Mouse (Mus musculus): ENCODE measurements at regions not wholly inside any gene's neighbourhood (a gene's known extent, or its start where the extent isn't known, plus 50 kb on each side); places are given as distances from the start of the nearest gene placed in this dataset.

DNA sequence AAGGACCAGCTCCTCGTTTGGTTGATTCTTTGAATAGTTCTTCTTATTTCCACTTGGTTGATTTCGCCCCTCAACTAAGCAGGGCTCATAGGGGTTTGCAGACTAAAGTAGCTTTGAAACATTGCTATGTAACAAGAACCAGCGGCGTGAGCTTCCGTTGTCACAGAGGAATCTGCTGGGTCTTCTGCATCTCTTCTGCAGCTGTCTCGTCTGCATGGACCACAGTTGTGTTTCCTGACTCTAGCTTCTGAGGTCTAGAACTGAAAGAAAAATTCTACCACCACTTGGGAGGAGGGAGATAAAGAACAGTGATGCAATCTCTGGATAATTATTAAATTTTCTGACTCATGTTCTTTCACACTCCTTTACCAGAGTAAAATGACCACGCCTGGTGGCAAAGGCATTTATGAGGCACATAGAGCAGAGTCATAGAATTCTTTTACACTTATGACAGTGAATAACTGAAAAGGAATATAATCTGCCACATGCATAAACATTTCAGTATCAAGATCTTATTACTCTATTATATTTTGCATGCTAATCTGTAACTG lies 1340.9 kb downstream of the Slc22a22 start:
- DNase-seq = no peak

DNA sequence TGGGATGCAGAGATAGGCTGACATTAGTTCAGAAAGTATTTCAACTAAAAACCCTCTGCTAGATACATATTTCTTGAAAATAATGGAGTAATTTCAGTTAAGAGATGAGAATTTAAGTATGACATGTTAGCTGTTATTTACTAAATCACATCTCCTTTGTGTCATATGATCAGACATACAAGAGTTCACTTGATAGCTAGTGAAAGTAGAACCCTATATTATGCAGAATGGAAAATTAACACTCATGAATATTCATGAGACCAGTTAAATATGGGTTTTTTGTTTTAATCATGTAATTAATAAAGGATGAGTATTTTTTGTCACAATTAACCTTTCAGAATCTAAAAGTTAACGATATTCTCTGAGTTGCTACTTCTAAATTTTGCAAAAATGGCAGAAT lies 1349.4 kb downstream of the Slc22a22 start:
- no peak for DNase-seq

- DNase-seq = no peak
Measured at GRCm38 (mm10) chr15:56119287-56120065, 1357.9 kb downstream of the Slc22a22 start.

DNA sequence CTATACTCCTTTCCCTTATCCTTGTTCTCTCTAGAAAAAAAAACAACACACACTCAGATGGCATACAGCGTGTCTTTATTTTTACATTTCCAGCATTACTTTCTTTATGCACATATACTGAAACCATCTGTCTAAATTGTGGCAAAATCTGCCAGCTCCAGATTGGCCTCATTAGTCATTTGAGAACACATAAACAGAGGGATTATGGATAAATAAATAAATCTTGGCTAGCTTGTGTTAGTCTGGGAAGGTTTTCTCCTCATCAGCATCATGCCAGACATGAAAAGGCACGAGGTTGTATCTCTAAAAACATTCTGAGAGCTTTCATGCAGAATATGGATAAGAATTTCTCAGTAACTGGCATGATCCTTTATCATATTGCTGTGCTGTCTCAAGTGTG lies 1369.1 kb downstream of the Slc22a22 start:
- no peak for DNase-seq

DNA sequence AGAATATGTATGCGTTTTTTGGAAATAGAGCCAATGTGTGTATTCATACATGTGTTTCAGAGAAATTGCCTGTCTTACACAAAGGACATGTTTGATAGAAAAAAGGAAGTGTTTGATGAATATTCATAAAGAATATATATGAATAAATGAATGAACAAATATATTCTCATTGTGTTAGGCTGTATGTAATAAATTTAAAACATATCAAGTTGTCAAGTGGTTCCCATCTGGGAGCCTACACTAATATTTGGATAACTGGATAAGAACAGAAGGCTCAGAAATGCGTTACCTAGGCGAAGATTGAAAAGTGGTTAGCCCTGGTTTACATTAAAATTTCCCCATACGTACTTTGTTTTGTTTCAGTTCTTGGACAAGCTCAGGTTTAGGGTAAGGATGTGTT lies 1369.7 kb downstream of the Slc22a22 start:
- DNase-seq = no peak

GRCm38 (mm10) chr15:56100133-56100735 lies 1377.2 kb downstream of the Slc22a22 start:
- no peak for DNase-seq

DNA sequence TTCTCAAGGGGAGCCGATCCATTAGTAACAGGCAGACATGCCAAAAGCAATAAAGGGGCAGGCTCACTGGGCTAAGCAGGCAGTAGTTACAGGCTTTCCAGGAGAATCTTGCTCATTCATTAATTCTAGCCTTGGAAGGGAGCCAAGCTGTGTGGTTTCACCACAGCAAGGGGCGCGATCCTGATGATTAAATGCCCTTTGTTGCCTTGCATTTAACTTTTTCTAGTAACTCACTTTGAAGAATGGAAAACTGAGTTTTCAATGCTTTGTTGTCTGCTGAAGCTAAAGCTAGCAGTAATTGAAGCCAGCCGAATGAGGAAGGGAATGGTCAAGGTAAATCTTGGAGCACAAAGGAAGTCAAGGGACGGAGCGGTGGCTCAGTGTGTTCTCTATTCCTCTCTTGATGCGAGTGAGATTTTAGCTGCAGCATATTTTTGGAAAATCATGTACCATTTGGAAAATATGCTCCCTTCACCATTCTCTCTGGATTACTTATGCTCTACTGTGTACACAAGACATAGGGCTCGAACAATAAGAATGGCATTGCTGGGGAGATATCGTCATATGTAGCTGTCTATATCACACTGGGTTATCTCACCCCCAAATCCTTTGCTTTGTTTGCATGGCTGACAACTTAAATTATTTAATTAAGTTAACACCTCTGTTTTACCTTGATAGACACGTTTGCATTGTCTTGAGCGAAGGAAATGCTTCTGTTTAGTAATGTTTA lies 1399.4 kb downstream of the Slc22a22 start:
- DNase-seq = no peak

DNA sequence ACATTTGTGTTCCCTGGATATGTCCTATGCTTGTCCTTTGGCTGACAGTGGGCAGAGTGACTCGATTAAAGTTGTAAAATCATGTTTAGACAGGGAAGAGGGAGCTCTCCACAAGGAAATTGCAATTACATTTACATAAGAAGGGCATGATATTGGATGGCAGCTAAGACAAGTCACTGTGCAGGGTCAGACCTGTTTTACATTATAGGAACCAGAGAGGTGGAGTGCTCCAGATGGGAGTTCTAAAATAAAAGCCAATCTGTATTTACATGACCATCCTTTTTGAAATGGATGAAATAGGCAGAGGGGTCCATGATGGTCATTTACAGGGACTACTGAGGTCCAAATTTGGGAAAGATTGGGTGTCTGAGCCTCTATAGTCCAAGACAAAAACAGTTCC lies 1400.3 kb downstream of the Slc22a22 start:
- no peak for DNase-seq

GRCm38 (mm10) chr15:56076680-56077079 lies 1400.7 kb downstream of the Slc22a22 start:
- DNase-seq = no peak

- no peak for DNase-seq
Measured at GRCm38 (mm10) chr15:56069511-56069910, 1407.9 kb downstream of the Slc22a22 start.

GRCm38 (mm10) chr15:56067214-56067613 lies 1410.2 kb downstream of the Slc22a22 start:
- DNase-seq = no peak

DNA sequence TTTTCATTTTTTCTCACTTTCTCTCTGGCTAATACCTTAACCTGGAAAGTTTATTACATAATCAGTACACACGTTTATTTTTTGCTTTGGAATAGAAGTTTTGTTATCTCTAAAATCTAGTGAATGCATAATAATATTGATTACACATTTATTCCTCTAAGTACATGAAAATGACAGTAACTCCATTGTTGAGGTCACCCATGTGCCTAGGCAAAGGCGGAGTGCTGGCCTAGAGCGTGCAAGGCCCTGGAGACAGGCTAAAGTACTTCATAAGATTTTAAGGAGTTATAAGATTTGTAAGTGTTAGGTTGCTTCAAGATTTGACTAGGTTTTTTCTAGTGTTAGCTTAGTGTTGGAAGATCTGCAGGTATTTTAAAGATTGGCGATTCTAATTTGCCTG lies 1410.9 kb downstream of the Slc22a22 start:
- DNase-seq = no peak

GRCm38 (mm10) chr15:56065872-56066534 lies 1411.4 kb downstream of the Slc22a22 start:
- DNase-seq = no peak

DNA sequence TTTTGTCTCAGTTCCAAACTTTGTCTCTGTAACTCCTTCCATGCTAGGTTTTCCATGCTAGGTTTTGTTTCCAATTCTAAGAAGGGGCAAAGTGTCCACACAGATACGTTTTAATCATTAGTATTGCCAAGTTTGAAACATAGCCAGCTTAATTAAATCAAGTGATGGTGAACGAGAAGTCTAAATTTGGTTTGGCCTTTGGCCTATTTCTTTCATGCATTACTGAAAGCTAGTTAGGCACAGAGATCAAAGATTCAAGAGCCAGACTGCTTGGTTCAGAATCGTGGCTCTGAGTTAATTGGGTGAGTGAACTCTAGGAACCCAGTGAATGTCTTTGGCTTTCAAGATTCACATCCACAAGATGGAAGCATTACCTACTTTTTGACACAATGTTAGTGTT lies 1414.8 kb downstream of the Slc22a22 start:
- DNase-seq = no peak

DNA sequence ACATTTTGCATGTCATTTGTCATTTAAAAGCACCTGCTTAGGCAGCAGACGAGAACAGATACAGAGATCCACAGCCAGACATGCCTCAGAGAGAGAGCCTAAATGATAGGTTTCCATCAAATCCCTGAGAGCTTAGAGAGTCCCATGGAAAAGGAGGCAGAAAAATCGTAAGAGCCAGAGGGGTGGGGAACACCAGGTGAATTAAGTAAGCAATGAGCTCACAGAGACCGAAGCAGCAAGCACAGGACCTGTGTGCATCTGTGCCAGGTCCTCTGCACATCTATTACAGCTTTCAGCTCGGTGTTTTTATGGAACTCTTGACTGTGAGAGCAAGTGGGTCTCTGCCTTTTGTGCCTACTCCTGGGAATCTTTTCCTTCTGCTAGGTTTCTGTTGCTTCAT lies 1416.1 kb downstream of the Slc22a22 start:
- no peak for DNase-seq

GRCm38 (mm10) chr15:56050716-56051115 lies 1426.7 kb downstream of the Slc22a22 start:
- no peak for DNase-seq

DNA sequence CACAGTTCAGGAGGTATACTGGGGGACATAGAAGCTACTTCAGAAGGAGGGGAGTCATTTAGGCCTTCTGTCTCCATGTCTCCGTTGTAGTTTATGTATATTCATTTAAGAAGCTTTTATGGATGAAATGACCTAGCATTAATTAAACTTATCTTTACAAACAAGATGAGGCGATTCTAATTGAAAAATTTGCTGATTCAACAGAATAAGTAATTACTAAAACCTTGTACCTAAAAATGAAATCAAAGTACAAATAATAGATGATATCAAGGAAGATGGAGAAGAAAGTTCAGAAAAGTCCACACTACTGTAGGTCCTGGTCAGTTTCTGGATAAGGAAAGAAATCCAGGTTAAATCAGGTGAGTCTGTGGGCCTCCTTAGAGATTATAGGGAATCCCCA lies 1429.6 kb downstream of the Slc22a22 start:
- no peak for DNase-seq

DNA sequence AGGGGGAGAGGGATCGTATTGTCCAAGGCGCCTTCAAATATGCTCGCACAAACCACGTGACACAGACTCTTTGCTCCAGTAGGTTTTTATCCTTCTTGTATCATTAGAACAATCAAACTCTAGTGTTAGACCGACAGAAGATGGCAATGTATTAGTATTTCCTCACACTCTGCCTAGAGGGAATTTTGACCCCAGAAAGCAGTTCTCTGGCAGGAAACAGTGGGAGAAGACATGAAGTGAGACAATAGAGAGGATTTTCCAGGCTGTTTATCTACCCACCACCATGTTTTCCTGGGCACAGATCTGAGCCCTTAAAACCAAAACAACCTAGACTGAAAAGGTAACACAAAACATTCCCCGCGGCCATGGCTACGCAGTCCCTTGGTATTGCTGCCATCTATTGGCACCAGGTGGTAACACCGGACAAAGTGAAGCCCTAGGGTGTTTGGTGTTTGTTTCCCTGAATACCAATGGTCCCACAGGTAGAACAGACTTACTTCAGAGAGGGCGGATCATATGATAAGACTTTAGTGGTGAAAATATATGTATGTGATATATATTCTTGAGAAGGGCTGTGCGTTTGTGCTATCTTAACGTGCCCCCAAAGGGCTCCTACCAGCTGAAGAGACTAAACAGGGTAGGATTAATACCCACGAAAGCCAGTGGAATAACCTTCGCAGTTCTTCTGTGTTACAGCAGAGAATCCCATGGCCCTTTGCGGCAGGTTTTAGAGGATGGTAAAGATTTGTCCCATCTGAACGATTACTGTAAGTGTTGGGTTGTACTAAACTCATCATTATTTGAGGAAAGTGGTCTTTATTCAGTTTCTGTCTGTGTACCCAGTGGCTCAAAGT lies 1430.5 kb downstream of the Slc22a22 start:
- peak; percentile 76 for DNase-seq

- DNase-seq = no peak
Measured at GRCm38 (mm10) chr15:56045510-56046245, 1431.7 kb downstream of the Slc22a22 start.

- no peak for DNase-seq
Measured at GRCm38 (mm10) chr15:56043282-56043681, 1434.1 kb downstream of the Slc22a22 start.

DNA sequence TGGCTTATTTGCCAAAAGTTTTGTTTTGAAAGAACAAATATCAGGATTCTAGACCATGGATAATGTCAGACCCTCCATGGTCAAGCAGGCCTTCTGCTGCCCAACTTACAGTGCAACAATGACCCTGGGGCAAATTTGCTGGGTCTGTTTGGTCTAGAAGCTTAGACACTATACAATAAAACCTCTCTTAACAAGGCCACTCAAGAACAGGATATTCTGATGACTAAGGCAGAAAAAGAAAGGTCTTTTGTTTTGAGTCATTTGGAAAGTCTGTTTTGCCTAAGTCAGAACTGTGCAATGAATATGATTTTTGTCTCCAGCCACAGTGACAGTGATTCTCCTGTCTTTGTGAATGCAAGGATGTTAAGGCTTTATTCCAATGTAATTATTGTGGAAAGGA lies 1435.0 kb downstream of the Slc22a22 start:
- no peak for DNase-seq

Data from right cerebral cortex, postnatal 14 days (tissue).